Comparison of ENCODE assay signal across 8 mouse cellular contexts in the genomic region with DNA sequence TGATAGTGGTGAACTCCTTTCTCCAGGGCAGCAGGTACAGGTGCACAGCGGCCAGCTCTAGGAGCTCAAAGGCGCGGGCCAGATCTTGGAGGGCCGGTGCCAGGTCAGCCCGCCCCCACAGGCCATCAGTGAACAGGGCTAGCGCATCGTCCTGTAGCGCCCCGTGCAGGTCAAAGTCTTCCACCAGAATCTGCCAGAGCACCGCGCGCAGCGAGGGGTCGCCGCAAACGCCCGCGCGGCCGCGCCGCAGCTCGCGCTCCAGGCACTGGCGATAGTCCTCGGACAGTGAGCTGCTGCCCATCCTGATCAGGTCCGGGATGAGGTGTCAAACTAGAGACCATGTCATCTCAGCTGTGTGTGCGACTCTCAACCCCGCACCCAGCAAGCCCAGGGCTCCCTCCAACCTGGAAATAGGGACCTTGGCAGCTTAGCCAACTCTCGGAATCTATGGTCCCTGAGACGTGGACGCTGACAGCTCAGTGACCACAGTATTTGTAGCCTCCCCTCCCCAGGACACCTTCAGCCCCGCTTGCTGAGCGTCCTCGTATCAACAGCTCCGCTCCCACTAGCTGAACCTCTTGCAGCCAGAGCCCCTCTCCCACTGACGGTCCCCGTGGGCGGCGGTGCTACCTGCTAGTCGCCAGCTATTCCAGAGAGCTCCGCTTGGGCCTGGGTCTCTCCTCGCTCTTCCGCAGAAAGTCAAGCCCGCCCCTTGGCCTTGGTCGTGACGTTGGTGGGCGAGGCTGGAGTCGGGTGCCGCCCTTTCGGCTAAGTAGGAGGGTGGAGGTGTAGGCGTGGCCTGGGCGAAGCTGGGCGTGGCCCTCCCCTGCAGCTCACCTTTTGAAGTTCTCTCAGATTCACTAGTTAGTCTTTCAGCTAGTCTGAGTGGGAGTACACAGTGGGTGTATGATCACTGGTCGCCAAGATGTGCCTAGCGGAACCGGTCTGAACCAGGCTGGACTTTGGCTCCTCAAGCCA. TPM values are rescaled to one million over a fixed set of nuclear protein-coding genes. Genes with fewer than 3 reads are reported as not detected.
DNase-seq lines count a peak whose midpoint lies in the region; ATAC-seq and TF ChIP-seq lines count a peak whose summit lies in the region.

Spata2l (minus strand) TSS at position 714 of the 978 bp plus-strand sequence.

- peak; percentile 52 for TF ChIP-seq CTCF in kidney, postnatal 0 days (IDR thresholded peaks at IDR 0.05; ENCODE audit: low read depth)

- H3K27ac ChIP-seq in heart, embryonic 13.5 days (replicated peaks), result no peak within 1 kb of the TSS
- peak within 1 kb of the TSS; percentile 64; the same call in 1 of the 2 replicates for H3K27ac ChIP-seq in kidney, postnatal 0 days
- no peak within 1 kb of the TSS for H3K27ac ChIP-seq in liver, embryonic 12.5 days
- H3K27ac ChIP-seq in stomach, embryonic 14.5 days (ENCODE audit: low read length), result no peak within 1 kb of the TSS

- no peaks in the 10 kb centered on the region for H3K9me3 ChIP-seq in heart, embryonic 13.5 days
- no peaks in the 10 kb centered on the region for H3K9me3 ChIP-seq in kidney, postnatal 0 days (replicated peaks; ENCODE audit: low read length)
- no peaks in the 10 kb centered on the region for H3K9me3 ChIP-seq in liver, embryonic 12.5 days (replicated peaks)
- H3K9me3 ChIP-seq in stomach, embryonic 14.5 days (ENCODE audit: control insufficient read depth, low read depth, low read length), result no peaks in the 10 kb centered on the region

- ATAC-seq in heart, embryonic 13.5 days (ENCODE audit: extremely low read depth, insufficient number of reproducible peaks, low FRiP score, low TSS enrichment), result peak; percentile 83
- ATAC-seq in kidney, postnatal 0 days (replicated peaks; ENCODE audit: low FRiP score, low read depth), result peak; percentile 87
- ATAC-seq in liver, embryonic 12.5 days, result peak; percentile 86
- peak; percentile 86 for ATAC-seq in stomach, embryonic 14.5 days (ENCODE audit: insufficient number of reproducible peaks, insufficient read depth, low FRiP score, low read depth)

- H3K27me3 ChIP-seq in heart, embryonic 13.5 days (replicated peaks), result peaks cover 51% of the 10 kb centered on the region
- H3K27me3 ChIP-seq in kidney, postnatal 0 days (ENCODE audit: insufficient read depth, low read length), result no peaks in the 10 kb centered on the region
- H3K27me3 ChIP-seq in liver, embryonic 12.5 days (replicated peaks), result peaks cover 31% of the 10 kb centered on the region
- no peaks in the 10 kb centered on the region for H3K27me3 ChIP-seq in stomach, embryonic 14.5 days (ENCODE audit: control insufficient read depth, insufficient read depth, low read length)

- peak within 1 kb of the TSS; percentile 95 for H3K4me2 ChIP-seq in heart, embryonic 13.5 days
- H3K4me2 ChIP-seq in kidney, postnatal 0 days (ENCODE audit: low read length), result peak within 1 kb of the TSS; percentile 95
- H3K4me2 ChIP-seq in liver, embryonic 12.5 days, result peak within 1 kb of the TSS; percentile 91
- peak within 1 kb of the TSS; percentile 97 for H3K4me2 ChIP-seq in stomach, embryonic 14.5 days (replicated peaks; ENCODE audit: low read depth, low read length)

- H3K36me3 ChIP-seq in heart, embryonic 13.5 days, result 0 out of 2 replicates have a peak, but pooled peaks cover 3% of the 10 kb centered on the region
- H3K36me3 ChIP-seq in kidney, postnatal 0 days (ENCODE audit: insufficient read depth, low read length), result no peaks in the 10 kb centered on the region
- no peaks in the 10 kb centered on the region for H3K36me3 ChIP-seq in liver, embryonic 12.5 days
- H3K36me3 ChIP-seq in stomach, embryonic 14.5 days (ENCODE audit: control insufficient read depth, insufficient read depth, low read length), result no peaks in the 10 kb centered on the region

- H3K4me1 ChIP-seq in heart, embryonic 13.5 days, result peaks cover 12% of the 10 kb centered on the region
- H3K4me1 ChIP-seq in kidney, postnatal 0 days (replicated peaks; ENCODE audit: insufficient read depth, low read length), result peaks cover 12% of the 10 kb centered on the region; the same call in 1 of the 2 replicates
- peaks cover 21% of the 10 kb centered on the region for H3K4me1 ChIP-seq in liver, embryonic 12.5 days
- H3K4me1 ChIP-seq in stomach, embryonic 14.5 days (ENCODE audit: control insufficient read depth, insufficient read depth, low read length), result peaks cover 9% of the 10 kb centered on the region; the same call in 1 of the 2 replicates

- DNase-seq in CD8-positive naive resting alpha-beta T cell, adult 2 months (ENCODE audit: low read depth in 2 of 2, low spot score in 2 of 2), result peak; percentile 84 to 94
- peak; percentile 61 for DNase-seq in c-Kit-negative CD71-positive TER-119-positive erythroid progenitor cells, embryonic 14.5 days (ENCODE audit: low read depth, low spot score)
- peak; percentile 50 for DNase-seq in fibroblast of lung, adult 2 months (ENCODE audit: low read depth)
- peak; percentile 93 for DNase-seq in kidney, postnatal 0 days (ENCODE audit: low spot score)
- peak; percentile 97 for DNase-seq in naive thymus-derived CD4-positive, alpha-beta T cell, adult 2 months (ENCODE audit: low read depth)

- peak within 1 kb of the TSS; percentile 81 for H3K9ac ChIP-seq in heart, embryonic 13.5 days
- H3K9ac ChIP-seq in kidney, postnatal 0 days (ENCODE audit: low read depth, low read length), result peak within 1 kb of the TSS; percentile 68
- H3K9ac ChIP-seq in liver, embryonic 12.5 days, result peak within 1 kb of the TSS; percentile 64
- H3K9ac ChIP-seq in stomach, embryonic 14.5 days (replicated peaks; ENCODE audit: low read depth, low read length), result peak within 1 kb of the TSS; percentile 52

- WGBS in heart, embryonic 13.5 days, result 2% methylated on average over 57 of the region's 57 CpGs
- 1% methylated on average over 57 of the region's 57 CpGs for WGBS in kidney, postnatal 0 days
- 2% methylated on average over 57 of the region's 57 CpGs for WGBS in liver, embryonic 12.5 days (ENCODE audit: insufficient replicate concordance)
- 2% methylated on average over 57 of the region's 57 CpGs for WGBS in stomach, embryonic 14.5 days

- H3K4me3 ChIP-seq in heart, embryonic 13.5 days, result peak within 1 kb of the TSS; percentile 68
- H3K4me3 ChIP-seq in kidney, postnatal 0 days (replicated peaks; ENCODE audit: low read depth, low read length), result peak within 1 kb of the TSS; percentile 68
- peak within 1 kb of the TSS; percentile 64 for H3K4me3 ChIP-seq in liver, embryonic 12.5 days
- H3K4me3 ChIP-seq in stomach, embryonic 14.5 days (ENCODE audit: low read depth, low read length), result peak within 1 kb of the TSS; percentile 51

RNA-seq across cellular contexts. Expression of gene Spata2l, which starts in this region (rescaled TPM):
- polyA plus RNA-seq in heart, embryonic 13.5 days (2015; fragmentation: Nextera tagmentation; extraction: Ambion mirVana), result 3.1 and 3.2 TPM in 2 replicates
- 6.1 and 8.2 TPM in 2 replicates for polyA plus RNA-seq in kidney, postnatal 0 days (2015; fragmentation: Nextera tagmentation; extraction: Ambion mirVana)
- polyA plus RNA-seq in liver, embryonic 12.5 days (2016; fragmentation: Nextera tagmentation; extraction: Ambion mirVana), result 1.4 and 1.8 TPM in 2 replicates
- polyA plus RNA-seq in stomach, embryonic 14.5 days (2014; fragmentation: Nextera tagmentation; extraction: Ambion mirVana), result 4.1 and 4.7 TPM in 2 replicates
